Mouse (Mus musculus): Measurements from ENCODE around the gene Bet1l.

The Bet1l gene

DNA sequence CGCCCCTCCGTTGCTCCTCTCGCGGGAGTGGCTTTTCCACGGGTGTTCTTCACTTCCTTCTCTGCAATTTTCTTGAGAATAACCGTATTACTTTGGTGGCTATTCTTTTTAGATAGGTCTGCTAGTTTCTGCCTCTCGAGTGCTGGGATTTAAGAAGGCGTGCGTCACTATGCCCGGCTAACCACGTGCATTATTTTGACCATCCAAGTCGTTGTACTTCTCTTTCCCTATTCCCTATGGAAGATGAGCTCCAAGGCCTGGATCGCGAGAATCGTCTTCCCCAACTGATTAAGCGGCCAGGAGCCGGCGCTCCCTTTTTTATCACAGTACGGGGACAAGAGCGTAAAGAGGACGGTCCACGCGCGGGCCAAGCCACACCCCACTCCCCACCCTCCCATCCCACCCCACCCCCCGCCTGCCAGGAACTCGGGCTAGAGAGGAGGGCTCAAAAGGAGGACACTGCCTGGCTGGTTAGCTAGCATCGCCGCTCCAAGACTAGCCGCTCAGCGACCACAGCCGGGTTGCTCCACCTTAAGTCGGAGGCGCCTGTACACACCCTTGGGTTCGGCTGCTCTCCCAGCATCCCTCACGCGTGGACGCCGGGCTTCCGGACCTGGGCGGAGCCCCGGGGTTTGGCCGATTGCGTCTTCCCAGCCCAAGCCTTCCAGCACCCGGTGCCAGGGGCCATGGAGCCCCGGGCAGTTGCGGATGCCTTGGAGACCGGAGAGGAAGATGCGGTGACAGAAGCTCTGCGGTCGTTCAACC lies 410 bp downstream of the Bet1l start, which contains the start of gene Ric8a:
Gene Ric8a (plus strand): TSS at position 173 of the 765 bp plus-strand sequence.
- peak; percentile 82 for DNase-seq (ENCODE audit: low spot score)

GRCm38 (mm10) chr7:140855860-140856784 lies 1.3 kb downstream of the Bet1l start, which contains the start of gene Gm45785:
TSS of gene Gm45785 (minus strand) at chr7:140856331.
- peak; percentile 69 for DNase-seq (ENCODE audit: low spot score)

DNA sequence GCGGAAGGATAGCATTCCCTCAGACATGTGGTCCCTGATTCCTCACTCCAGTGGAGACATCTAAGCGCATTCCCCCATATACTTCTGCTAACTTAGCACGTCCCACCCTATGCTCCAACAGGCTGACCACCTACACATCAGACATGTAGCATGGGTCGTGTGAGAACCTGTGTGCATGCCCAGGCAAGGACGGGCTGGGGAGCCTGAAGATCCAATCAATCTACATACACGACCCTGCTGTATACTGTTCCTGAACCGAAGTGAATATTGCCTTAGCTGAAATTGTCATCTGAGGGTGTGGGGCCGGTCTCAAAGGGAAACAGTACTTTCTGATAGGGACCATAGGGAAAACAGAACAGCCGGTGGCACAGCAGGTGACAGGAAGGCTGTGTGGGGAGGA lies 2.2 kb downstream of the Bet1l start:
- no peak for DNase-seq (ENCODE audit: low spot score)

DNA sequence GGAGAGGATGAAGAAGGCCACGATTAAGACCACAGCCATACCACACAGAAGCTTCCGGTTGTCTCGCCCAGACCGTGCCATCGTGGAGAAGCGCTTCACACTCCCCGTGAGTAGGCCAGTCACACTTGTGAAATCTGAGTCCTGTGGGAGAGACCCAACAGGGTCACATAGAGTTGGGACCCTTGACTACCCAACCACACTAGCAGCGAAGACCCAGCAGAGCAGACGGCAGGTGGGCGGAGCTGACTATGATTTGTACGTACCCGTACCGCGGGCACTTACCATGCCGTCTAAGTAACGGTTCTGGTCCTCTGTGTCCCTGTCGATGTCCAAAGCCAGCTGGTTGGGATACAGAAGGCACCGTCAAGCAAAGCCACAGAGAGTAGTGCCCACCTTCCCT lies 2.9 kb downstream of the Bet1l start:
- no peak for DNase-seq (ENCODE audit: low spot score)

DNA sequence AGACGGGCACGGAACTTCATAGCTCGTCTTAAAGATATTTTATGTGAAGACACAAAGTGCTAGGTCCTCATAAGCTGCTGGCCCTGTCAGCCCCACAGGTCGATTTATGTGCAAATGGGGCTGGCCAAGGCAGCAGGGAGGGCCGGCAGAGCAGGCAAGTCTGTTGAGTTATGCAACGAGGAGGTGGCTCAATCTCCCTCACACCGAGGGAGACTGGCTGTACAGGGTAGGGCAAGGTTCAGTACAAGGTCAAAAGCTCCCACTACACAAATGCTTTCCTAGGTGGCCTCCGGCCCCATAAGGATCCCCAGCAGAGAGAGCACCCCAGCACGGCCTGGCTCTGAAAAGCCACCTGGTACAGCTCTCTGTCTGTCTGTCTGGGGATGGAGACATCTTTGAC lies 4.0 kb downstream of the Bet1l start:
- no peak for DNase-seq (ENCODE audit: low spot score)

DNA sequence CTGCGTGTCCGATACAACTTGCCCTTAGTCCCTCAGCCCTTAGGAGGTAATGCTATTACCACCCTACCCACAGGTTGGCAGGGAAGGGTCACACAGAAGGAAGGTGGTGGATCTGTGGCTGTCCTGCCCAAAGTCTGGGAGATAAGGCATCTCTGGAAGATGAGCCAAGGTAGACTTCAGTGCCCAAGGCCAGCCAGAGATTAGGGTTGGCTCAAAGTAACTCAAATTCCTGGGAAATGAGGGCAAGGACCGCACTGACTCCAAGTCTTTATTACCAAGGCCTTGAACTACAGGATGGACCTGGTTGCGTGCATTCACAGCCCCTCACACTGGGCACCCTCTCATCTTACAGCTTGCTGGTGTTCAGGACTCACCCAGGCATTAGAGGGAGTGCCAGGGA lies 5.5 kb downstream of the Bet1l start:
- no peak for DNase-seq (ENCODE audit: low spot score)

GRCm38 (mm10) chr7:140848591-140848990 lies 8.8 kb downstream of the Bet1l start:
- no peak for DNase-seq (ENCODE audit: low spot score)

GRCm38 (mm10) chr7:140847755-140848580 lies 9.4 kb downstream of the Bet1l start, which contains the start of gene Odf3:
TSS of gene Odf3 (plus strand) at chr7:140847805.
- DNase-seq (ENCODE audit: low spot score), result peak; percentile 46

GRCm38 (mm10) chr7:140846676-140847075 lies 10.7 kb downstream of the Bet1l start:
- DNase-seq (ENCODE audit: low spot score), result no peak

DNA sequence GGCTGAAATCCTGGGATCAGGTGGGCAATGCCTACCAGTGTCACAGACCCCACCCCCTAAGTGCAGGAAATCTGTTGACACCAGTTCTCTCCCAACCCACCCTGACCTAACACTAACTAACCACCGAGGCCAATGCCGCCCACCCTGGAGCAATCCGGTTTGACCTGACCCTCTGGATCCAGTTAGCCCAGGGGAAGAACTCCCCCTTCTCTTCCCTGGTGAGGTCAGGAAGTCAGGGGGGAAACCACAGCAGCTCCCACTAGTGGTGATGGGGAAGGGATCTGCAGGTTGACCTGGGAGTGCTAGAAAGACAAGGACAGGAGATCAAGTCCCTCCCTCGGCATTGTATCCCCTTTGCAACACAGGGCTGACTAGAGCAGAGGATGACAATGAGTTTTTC lies 11.7 kb downstream of the Bet1l start:
- no peak for DNase-seq (ENCODE audit: low spot score)

DNA sequence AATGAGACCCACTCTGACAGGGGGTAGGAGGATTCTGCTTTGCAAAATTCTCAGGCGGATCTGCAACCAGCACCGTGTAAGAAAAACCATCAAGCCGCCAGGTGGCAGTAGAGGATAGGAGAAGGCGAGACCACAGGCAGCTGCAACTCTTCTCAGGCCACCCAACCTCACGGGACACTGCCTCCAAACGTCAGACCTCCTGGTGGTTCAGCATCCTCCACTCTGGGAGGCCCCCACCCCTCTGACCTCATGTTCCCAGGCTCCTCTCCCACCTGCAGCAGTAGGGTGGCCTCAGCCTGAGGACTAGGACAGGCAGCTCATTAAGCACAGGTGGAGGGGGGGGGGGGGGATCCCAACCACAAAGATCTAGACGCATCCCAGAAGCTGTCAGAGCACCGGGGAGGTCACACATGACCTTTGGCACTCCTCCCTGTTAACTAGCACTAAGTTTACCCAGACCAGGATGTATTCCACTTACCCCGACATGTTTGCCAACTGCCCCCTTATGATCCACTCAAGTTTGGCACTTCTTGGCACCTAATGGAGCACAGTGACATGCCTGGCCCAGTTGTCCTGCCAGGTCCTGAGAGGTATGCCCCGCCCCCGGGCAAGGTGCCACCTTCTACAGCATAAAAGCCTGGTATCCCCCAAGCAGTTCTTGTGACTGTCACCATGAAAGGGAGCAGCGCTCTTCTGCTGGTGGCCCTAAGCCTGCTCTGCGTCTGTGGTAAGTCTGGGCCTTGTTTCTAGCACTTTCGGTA lies 12.3 kb downstream of the Bet1l start, which contains the start of gene Scgb1c1:
Gene Scgb1c1 (plus strand): TSS at position 643 of the 761 bp plus-strand sequence.
- peak; percentile 97 for DNase-seq (ENCODE audit: low spot score)

- no peak for DNase-seq (ENCODE audit: low spot score)
These were observed 13.6 kb downstream of the Bet1l start for GRCm38 (mm10) chr7:140843806-140844205.

DNA sequence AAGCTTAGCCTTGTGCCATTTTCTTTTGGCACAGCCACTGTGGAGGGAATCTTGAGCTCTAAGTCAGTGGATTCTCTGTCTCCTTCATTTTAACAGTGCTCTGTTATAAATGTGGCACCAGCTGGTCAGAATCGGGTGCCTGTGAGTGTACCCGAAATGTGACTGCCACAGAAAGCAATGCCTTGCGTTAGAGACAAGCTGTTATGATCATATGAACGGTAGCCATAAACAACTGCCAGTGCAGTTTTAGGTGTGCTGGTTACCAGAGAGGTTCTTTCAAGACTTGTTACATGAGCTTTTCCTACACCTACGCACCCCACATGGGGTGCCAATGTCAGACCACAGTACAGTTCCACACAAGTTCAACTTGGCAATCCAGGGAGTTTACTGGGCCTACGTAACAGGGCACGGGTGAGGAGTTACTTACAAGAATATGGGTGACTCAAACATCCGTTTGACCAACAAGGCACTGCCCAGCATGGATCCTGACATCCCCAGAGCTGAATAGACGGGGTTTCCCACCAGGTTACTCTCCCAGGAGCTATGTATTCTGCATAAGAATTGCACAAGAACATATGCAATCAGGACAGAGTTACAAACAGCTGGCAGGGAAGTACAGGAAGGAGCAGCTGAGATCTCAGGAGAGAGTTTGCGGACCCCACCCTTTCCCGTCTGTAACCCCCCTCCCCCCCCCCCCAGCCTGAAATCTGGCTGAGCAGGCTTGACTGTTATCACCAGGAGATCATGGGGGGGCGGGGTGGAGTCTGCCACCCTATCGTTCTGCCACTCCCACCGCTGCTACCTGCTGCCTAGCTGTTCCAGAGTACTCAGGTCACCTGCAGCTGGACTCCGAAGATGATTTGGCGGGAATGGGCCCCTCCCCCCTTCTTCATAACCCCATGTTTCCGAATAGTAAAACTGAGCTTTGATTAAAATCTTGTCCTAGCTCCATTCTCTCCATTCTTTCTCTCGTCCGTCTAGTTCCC lies 16.3 kb downstream of the Bet1l start:
- no peak for DNase-seq (ENCODE audit: low spot score)

DNA sequence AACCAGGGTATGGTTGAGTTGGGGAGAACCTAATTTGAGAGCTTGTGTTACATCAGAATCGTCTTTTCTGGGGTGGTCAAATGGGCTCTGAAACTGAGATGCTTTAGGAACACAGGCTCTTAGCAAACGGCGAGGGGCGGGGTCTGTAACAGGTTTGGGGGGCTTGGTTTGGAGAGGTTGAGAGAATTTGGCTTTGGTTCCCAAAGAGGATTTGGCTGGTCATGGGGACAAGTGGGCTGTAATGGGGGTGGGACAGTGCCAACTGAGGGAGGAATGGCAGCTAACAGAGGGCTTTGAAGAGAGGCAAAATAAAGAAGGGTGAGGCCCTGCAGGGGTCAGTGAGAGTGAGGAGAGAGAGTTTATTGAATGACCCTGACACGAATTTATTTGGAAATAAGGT lies 17.8 kb downstream of the Bet1l start:
- DNase-seq (ENCODE audit: low spot score), result no peak

DNA sequence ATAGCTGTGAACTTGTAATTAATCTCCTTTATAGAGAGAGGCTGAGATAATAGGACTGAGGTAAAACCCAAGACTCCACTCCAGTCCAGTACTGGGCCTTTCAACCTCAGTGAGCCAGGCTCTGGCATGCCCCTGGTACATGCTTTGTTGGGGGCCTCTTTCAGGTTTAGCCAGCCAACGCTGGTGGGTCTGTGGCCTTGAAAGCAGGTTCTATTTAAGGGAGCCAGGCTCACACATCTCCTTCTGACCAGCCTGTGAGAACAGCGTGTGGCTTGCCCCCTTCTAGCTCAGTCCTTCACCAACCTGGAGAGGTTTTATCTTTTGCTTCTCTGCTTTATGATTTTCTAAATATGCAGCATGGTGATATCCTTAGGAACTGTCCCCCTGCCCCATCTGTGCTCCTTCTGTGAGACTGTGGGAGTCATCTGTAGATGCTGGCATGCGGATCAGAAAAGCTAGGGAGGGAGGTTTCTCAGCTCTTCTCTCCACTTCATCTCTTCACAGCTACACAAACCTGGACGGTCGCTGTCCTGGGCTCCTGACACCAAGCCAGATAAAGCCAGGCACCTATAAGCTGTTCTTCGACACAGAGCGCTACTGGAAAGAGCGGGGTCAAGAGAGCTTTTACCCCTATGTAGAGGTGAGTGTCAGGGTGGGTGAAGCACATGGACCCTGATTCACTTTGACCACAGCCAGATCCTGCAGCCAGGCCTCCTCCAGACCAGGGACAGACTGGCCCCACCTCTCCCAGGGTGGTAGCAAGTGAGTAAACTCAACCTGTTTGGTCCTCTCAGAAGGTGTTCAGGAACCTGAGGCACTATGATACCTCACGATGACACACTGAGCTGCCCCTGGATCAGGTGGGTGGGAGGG lies 20.9 kb downstream of the Bet1l start:
- no peak for DNase-seq (ENCODE audit: low spot score)

DNA sequence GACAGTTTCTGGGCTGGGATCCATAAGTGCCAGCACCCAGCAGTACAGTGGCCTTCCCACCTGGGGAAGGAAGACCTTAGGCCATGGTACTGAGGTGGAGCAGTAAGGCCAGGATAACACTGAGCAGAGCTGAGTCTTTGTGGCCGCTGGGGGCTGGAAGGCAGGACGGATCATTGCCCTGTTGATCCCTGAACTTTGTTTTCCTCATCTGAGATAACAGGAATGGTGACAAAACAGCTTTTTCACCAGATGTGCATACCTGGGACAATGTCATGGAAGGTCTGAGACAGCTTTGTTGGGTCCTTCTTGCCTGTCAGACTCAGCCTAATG lies 21.7 kb downstream of the Bet1l start:
- DNase-seq (ENCODE audit: low spot score), result no peak

- DNase-seq (ENCODE audit: low spot score), result no peak
These were observed 22.2 kb downstream of the Bet1l start, which contains the start of gene Urah for GRCm38 (mm10) chr7:140834968-140835757. TSS of gene Urah (plus strand) at chr7:140835018.

DNA sequence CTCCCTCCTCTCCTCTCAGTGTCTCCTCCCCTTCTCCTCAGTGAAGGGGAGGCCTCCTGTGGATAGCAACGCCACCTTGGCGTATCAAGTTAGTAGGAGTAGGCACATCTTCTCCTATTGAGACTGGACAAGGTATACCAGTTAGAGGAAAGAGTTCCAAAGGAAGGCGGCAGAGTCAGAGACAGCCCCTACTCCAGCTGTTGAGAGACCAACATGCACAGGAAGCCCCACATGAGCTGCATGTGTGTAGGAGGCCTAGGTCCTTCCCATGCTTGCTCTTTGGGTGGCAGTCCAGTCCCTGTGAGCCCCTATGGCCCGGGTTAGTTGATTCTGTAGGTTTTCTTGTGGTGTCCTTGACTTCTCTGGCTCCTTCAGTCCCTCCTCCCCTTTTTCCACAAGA lies 24.0 kb downstream of the Bet1l start:
- DNase-seq (ENCODE audit: low spot score), result no peak
